Mouse (Mus musculus) small intestine, adult 2 months (tissue): ENCODE results near the gene Evi2.

Experiments
- CTCF ChIP-seq: fragments of 200-500 bp; IDR thresholded peaks from 2 replicates; pipeline ENCODE4 v1.5.1; 2012; ENCODE audit warnings: low read depth, mild to moderate bottlenecking, control low read depth, inconsistent platforms, low read length, moderate library complexity, mixed read lengths; ENCODE audit not compliant: insufficient replicate concordance, insufficient read length; ENCODE audit errors: extremely low read depth
- POLR2A ChIP-seq: fragments of 200-500 bp; IDR thresholded peaks from 2 replicates; pipeline ENCODE4 v1.6.1; 2012; ENCODE audit warnings: low read depth, mild to moderate bottlenecking, control low read depth, inconsistent platforms, low read length, moderate library complexity

GRCm38 (mm10) chr11:79503845-79504244 lies 26.5 kb downstream of the Evi2 start, which contains the start of gene Omg:
- TF ChIP-seq CTCF (no peak), POLR2A (no peak)
